Mouse (Mus musculus) small intestine, adult 2 months (tissue): ENCODE measurements around the gene Cit. TPM values are rescaled to one million over a fixed set of nuclear protein-coding genes. Genes with fewer than 3 reads are reported as not detected.

ENCODE experiments used
- H3K27ac ChIP-seq: fragments of 200-500 bp; 2 replicates; pipeline ENCODE4 v1.5.1; 2012; ENCODE audit warnings: low read depth, low read length, control low read depth, inconsistent platforms; ENCODE audit not compliant: insufficient read depth
- H3K27me3 ChIP-seq: fragments of 200-500 bp; 2 replicates; pipeline ENCODE4 v1.6.1; 2012; ENCODE audit warnings: mild to moderate bottlenecking, moderate library complexity, low read length, inconsistent platforms; ENCODE audit not compliant: control insufficient read depth, insufficient read depth
- H3K36me3 ChIP-seq: fragments of 200-500 bp; 2 replicates; pipeline ENCODE4 v1.6.1; 2012; ENCODE audit warnings: mild to moderate bottlenecking, low read length, control low read depth, inconsistent platforms; ENCODE audit not compliant: control insufficient read depth, insufficient read depth
- H3K4me1 ChIP-seq: fragments of 200-500 bp; 2 replicates; pipeline ENCODE4 v1.6.1; 2012; ENCODE audit warnings: low read length, inconsistent platforms, mixed read lengths; ENCODE audit not compliant: control insufficient read depth, insufficient read depth, insufficient read length
- H3K4me3 ChIP-seq: fragments of 200-500 bp; 2 replicates; pipeline ENCODE4 v1.5.1; 2012; ENCODE audit warnings: low read depth, mild to moderate bottlenecking, control low read depth, inconsistent platforms, low read length, moderate library complexity
- CTCF ChIP-seq: fragments of 200-500 bp; IDR thresholded peaks from 2 replicates; pipeline ENCODE4 v1.5.1; 2012; ENCODE audit warnings: low read depth, mild to moderate bottlenecking, control low read depth, inconsistent platforms, low read length, moderate library complexity, mixed read lengths; ENCODE audit not compliant: insufficient replicate concordance, insufficient read length; ENCODE audit errors: extremely low read depth
- POLR2A ChIP-seq: fragments of 200-500 bp; IDR thresholded peaks from 2 replicates; pipeline ENCODE4 v1.6.1; 2012; ENCODE audit warnings: low read depth, mild to moderate bottlenecking, control low read depth, inconsistent platforms, low read length, moderate library complexity
- WGBS: fragments of 180-500 bp; shearing (Covaris S2); methylation state at CpG from one replicate; pipeline ENCODE4 v1.1.7; 2018; 5-methylcytosine and 5-hydroxymethylcytosine counted together
- polyA plus RNA-seq: library from polyadenylated mRNA; depleted of rRNA; stranded (reverse); fragments of >200 nt; gene quantifications from 2 replicates; pipeline ENCODE4 v1.2.3, GENCODE M21; 2012; rRNA removed

Cit gene
- polyA plus RNA-seq, 1 experiment = 2.8 TPM

GRCm38 (mm10) chr5:116049821-116050220, 204.7 kb downstream of the Cit start:
- 79% methylated on average over 4 of the region's 4 CpGs for WGBS
- Histone ChIP-seq H3K4me3 (no peak overlapping the region), H3K27ac (no peak overlapping the region), H3K27me3 (no peaks in the 10 kb centered on the region), H3K4me1 (no peaks in the 10 kb centered on the region), H3K36me3 (no peaks in the 10 kb centered on the region)
- TF ChIP-seq CTCF (no peak), POLR2A (no peak)

GRCm38 (mm10) chr5:116052171-116052570, 207.1 kb downstream of the Cit start:
- H3K27me3 ChIP-seq = no peaks in the 10 kb centered on the region
- TF ChIP-seq CTCF (no peak), POLR2A (no peak)
- H3K4me3 ChIP-seq = no peak overlapping the region
- H3K27ac ChIP-seq = no peak overlapping the region
- whole genome bisulfite sequencing = 65% methylated on average over 5 of the region's 5 CpGs
- no peaks in the 10 kb centered on the region for H3K4me1 ChIP-seq
- H3K36me3 ChIP-seq = no peaks in the 10 kb centered on the region

GRCm38 (mm10) chr5:116052826-116053225, 207.7 kb downstream of the Cit start:
- no peak for TF ChIP-seq CTCF
- no peak for TF ChIP-seq POLR2A
- Histone ChIP-seq H3K27ac (no peak overlapping the region), H3K27me3 (no peaks in the 10 kb centered on the region), H3K4me3 (no peak overlapping the region), H3K4me1 (no peaks in the 10 kb centered on the region), H3K36me3 (no peaks in the 10 kb centered on the region)
- 54% methylated on average over 6 of the region's 6 CpGs for WGBS

Other genes with a start within 250 kb of the Cit start
- gene Rab35, start 213.4 kb upstream of the Cit start, polyA plus RNA-seq = 28.4 and 50.8 TPM in 2 replicates
- 8.4 and 15.5 TPM in 2 replicates for gene Bicdl1, start 113.7 kb upstream of the Cit start, polyA plus RNA-seq
- 37.8 and 73.8 TPM in 2 replicates for gene Prkab1, start 179.2 kb downstream of the Cit start, polyA plus RNA-seq
- gene Tmem233, start 238.0 kb downstream of the Cit start, polyA plus RNA-seq = 0.05 TPM in 1 of 2 replicates, not detected in the other